Mouse (Mus musculus): ENCODE data around the gene Sptbn4.
A peak's percentile ranks its signal among the peaks of the same experiment; 100 is the strongest.

The Sptbn4 gene

GRCm38 (mm10) chr7:27379836-27380235, 67.7 kb downstream of the Sptbn4 start:
- DNase-seq, result no peak

DNA sequence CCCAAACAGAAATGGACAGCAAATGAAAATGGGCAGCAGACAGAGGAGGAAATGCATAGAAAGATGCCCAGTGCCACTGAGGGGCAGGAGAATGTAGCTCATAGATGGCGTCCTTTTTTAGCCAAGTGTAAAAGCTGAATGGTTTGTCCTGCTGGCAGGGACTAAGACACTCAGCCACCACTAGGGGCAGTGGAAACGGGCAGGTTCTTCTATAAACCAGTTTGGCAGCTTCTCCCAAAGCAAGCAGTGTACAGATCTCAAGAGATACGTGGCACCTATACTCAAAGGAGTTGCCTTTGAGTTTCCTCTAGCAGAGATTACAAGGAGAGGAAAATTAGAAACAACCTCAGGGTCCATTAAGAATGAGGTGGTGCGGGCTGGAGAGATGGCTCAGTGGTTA, 69.1 kb downstream of the Sptbn4 start:
- DNase-seq, result peak; percentile 67

GRCm38 (mm10) chr7:27375274-27375673, 72.2 kb downstream of the Sptbn4 start:
- no peak for DNase-seq

DNA sequence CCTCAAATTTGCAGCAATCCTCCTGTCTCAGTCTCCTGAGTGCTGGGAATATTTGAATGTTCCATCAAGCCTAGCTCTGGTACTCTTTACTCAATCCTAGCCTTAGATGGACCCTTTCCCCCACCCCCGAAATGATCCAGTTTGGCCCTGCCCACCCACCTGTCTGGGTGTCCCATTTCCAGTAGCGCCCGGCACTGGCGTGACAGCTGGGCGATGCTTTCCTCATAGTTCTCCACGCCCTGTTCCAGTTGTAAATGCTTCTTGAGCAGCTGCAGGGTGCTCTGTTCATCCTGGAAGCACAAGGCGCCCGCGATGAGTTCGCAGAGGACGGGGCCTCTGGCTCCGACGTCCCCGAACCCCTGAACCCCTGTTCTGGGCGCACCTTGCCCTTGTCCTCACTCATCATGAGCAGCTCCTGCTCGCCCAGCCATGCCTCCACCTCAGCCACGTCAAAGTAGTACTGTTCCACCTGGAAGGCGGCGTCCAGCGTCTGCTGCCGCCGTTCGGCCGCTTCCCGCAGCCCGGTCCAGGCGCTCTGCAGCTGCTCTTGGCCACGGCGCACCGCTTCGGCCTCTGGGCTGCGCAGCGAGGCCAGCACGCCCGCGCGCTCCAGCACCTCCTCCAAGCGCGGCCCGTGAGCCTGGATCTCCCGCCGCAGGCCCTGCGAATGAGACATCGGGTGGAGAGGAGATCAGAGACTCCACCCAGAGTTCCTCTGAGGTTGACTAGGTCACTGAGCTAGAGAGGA, 75.6 kb downstream of the Sptbn4 start:
- peak; percentile 40 for DNase-seq

GRCm38 (mm10) chr7:27369111-27369510, 78.4 kb downstream of the Sptbn4 start:
- DNase-seq, result no peak

DNA sequence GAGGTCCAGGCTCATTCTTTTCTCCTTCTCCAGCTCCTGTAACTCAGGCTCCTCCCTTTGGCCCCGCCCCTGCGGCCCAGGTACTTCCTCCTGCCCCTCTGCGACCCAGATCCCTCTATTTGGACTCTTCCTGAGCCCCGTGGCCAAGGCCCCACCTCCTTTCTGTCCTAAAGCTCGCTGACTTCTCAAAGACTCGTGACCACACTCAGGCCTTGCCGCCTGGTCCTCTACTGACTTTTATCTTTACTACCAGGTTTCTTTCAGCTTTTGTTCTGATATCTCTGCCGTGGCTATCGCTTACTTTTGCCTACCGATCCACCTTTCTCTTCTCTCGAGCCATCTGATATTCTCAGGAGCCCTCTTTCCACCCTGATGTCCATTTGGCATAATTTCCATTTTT, 79.5 kb downstream of the Sptbn4 start:
- no peak for DNase-seq

GRCm38 (mm10) chr7:27366082-27366844, 81.2 kb downstream of the Sptbn4 start:
- no peak for DNase-seq

- no peak for DNase-seq
Observed at GRCm38 (mm10) chr7:27364379-27364778, 83.1 kb downstream of the Sptbn4 start.

DNA sequence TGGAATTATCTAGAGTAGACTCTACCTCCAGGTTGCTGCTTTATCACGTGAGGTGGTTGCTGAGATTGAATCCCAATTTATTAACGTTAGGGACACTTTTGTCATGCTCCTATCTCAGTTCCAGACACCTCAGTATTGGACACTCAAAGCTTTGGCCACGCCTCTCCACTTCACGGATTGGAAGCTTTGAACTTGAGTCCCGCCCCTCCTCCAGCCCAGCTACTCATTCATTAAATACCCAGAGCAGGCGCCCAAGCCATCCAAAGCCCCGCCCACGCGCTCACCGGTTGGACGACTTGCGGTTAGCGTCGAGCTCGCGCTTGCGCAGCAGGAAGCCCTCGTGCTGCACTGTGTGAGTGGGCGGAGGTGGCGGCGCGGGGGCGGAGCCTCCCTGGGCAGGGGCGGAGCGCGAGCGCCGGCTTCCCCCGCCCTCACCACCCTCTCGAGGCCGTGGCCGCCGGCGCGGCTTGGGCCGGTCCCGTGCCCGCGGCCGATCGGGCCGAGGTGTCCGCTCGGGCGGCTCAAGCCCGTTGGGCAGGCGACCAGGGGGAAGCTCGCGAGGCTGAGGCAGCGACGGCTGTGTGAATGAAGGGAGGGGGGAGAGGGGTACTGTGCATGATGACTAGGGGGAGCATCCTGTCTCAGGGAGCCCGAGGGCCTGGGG, 86.1 kb downstream of the Sptbn4 start:
- peak; percentile 100 for DNase-seq

GRCm38 (mm10) chr7:27360749-27361148, 86.7 kb downstream of the Sptbn4 start:
- no peak for DNase-seq

GRCm38 (mm10) chr7:27359706-27360358, 87.7 kb downstream of the Sptbn4 start:
- no peak for DNase-seq

DNA sequence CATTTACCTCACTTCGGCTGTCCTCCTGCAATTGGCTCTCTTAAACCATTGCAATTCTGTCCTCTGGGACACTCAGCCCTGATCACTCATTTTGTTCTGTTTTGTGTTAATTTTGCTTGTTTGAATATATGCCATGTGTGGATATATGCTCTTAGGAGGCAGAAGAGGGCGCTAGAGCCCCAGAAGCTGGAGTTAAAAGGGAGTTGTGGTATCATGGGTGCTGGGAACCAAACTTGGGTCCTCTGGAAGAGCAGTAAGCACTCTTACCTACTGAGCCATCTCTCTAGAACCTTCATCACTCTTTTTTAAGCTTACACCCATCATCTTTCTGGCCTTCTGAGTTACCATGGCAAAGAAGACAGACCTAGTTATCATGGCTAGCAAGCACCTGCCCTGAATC, 88.3 kb downstream of the Sptbn4 start:
- DNase-seq, result no peak

GRCm38 (mm10) chr7:27357595-27357978, 89.9 kb downstream of the Sptbn4 start:
- no peak for DNase-seq

DNA sequence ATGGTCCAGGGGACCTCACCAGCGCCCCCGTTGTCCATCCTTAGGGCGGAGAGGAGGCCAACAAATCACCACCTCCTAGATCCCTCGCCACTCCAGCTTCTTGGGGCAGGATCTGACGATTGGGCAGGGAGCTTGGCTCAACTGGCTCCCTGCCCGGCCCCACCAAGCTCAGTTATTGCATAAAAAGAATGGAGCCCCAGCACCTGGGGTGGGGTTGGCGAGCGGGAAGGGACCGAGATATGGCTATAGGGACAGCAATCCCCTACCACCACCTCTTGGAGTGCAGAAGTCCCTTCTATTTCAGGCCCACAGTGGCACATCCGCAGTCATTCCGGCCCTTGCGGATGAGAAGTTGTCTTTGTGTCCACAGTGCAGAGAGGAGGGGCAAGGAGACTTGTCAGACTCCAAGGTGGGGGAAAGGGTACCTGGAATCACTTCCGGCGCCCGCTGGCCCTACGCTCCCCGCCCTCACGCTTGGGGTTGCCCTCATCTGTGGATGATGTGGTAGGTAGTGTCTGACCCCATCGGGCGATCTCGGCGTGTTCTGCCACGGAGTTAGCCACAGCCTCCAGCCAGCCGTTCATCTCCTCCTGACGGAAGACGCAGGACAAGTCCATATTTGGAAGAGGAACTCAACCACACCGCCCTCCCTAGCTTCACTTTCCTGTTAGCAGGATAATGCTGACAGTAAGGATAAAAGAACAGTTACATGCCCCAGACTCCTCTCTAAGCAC, 90.5 kb downstream of the Sptbn4 start, which contains the start of gene Gm20479:
TSS of gene Gm20479 (minus strand) at position 559 of the 734 bp plus-strand sequence.
- DNase-seq, result no peak

DNA sequence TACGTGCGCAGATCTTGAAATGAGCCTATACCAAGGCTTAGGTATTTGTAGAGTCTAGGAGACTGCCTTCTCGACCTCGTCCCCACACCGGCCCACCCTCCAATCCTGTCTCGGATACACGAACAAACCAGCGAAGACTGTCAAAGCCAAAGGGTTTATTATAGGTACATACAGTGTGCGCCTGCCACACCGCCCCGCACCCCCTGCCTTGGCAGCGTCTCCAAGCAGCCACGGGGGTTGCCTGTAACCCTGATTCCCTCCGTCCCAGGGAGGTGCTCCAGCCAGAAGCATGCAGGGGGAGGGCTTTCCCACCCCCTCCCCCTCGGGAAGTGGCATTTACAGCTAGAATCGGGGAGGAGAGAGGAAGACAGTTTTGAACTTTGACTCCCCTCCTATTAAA, 91.2 kb downstream of the Sptbn4 start:
- DNase-seq, result no peak

DNA sequence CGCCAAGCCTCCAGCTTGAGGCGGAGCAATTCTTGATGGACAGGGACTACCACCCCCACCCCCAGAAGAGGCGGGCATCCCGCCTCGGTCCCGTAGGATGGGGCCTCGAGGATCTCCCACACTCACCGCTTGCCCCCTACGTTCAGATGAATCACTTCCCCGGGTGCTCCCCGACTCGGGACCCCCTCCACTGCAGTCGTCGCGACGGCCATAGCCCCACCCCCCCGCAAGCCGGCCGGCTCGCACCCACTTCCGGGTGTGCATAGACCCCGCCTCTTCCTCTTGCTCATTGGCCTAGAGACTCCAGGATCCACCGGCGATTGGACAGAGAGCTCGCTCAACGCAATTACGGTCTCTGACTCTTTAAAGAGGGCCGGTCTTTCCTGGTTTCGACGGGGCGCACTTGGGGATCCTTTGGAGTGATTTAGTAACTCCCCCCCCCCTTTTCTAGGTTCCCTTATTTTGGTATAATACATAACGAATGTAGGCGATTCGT, 91.7 kb downstream of the Sptbn4 start, which contains the start of gene Shkbp1:
TSS of gene Shkbp1 (minus strand) at position 275 of the 496 bp plus-strand sequence.
- peak; percentile 93 for DNase-seq

GRCm38 (mm10) chr7:27355261-27355660, 92.2 kb downstream of the Sptbn4 start:
- no peak for DNase-seq

GRCm38 (mm10) chr7:27354783-27355182, 92.7 kb downstream of the Sptbn4 start:
- DNase-seq, result no peak

DNA sequence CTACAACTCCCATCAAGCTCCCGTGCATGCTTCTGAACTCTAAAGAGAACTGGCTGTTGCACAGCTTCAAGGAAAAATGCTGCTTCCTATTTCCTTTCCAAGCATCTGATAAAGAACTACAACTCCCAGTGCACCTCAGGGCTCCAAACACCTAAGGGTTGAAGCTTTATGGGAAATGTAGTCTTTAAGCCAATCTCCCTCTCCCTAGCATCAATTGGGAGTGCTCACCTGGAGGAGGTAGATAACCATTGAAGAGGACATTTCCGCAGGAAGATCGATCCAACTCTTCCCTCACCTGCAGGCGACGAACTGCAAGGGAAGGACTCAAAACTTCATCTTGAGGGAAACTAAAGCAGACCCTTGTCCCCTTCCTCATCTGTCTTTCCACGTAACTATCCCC, 93.3 kb downstream of the Sptbn4 start:
- peak; percentile 58 for DNase-seq

DNA sequence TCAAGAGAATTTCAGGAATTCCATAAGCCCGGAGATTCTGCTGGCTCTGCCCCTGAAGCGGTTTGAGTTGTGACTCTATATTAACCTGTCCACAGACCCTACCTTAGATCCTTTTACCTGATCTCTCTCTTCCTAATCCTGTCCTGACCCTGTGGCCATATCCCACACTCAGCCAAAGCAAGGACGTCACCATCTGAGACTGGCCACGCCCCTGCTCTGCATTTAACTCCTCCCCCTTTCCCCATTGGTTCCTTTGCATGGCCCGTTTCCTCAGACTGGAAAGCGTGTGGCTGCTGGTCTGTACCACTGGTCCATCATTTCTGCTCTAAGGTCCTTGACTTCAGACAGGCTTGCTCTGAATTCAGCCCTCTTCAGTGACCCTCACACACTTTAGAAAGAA, 102.0 kb downstream of the Sptbn4 start:
- DNase-seq, result no peak

GRCm38 (mm10) chr7:27342595-27342994, 104.9 kb downstream of the Sptbn4 start:
- peak; percentile 53 for DNase-seq

DNA sequence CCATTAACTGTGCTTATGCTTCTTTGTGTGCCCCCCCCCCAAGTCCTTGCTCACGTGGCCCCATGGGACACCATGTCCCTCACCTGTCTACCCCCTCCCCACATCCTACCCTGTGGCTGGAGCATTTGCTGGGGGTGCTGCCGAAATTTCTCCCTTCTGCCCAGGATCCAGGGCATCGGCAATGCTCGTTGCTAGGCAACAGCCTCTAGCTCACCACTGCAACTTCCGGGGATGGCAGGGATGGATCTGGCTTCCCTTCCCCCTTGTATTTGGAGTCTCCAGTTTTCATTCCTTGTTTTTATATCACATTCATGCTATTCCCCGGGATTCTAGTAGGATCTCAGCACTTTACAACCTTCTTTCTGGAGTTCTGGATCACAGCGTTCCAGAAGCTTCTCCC, 108.0 kb downstream of the Sptbn4 start:
- peak; percentile 65 for DNase-seq

All from retina, postnatal 1 day (tissue).